Mouse (Mus musculus): ENCODE data around the gene Acly.
A peak's percentile ranks its signal among the peaks of the same experiment; 100 is the strongest.

Gene Acly

DNA sequence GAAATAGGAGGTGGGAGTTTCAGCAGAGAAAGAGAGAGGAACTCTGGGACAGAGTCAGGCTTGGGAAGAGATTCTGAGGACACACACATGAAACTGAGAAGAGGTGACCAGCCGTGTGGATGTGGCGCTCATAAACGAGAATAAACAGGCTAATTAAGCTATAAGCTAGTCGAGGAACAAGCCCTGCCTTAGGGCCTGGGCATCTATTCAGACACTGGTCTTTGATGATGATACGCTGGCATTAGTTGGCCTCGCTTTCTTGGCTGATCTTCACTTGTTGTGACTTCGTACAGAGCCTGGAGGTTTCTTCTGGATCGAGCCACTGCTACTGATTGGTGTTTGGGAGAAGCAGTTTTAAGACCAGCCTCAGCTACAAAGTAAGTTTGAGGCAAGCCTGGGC lies 21.8 kb downstream of the Acly start:
- no peak for DNase-seq (ENCODE audit: low read depth, low spot score)
- Histone ChIP-seq H3K36me3 (ENCODE audit: control insufficient read depth, insufficient read depth, low read length, poor library complexity, severe bottlenecking) (peaks cover 15% of the 10 kb centered on the region), H3K27me3 (ENCODE audit: control insufficient read depth, insufficient read depth, low read length, poor library complexity, severe bottlenecking) (no peaks in the 10 kb centered on the region)

DNA sequence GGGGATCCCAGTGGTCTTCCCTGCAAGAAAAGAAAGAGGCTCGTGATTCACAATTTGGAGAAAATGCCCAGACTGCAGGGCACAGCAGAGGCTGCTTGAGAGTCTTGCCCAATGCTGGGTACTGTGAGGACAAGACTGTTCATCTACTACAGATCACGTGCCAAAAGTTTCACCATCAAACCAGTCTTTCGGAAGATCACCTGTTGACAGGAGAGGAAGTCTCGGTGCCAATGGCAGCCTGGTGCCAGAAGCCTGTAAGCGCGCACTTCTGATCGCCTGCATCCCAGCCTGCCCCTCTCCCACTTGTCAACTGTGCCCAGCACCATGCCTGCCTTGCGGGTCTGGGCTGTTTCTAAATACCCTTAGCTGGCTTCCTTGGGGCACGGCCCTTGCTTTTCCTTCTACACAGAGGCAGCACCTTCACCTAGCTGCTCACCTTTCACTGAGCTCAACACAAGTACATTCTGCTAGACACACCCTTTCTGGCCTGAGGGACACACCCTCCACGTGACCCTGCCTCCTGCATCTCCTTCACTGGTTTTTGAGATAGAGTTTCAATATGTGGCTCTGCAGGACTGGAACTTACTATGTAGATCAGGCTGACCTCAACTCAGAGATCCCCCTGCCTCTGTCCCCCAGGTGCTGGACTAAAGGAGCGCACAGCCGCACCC lies 22.7 kb downstream of the Acly start:
- DNase-seq (ENCODE audit: low read depth, low spot score) = no peak
- H3K27me3 ChIP-seq (ENCODE audit: control insufficient read depth, insufficient read depth, low read length, poor library complexity, severe bottlenecking) = no peaks in the 10 kb centered on the region
- H3K36me3 ChIP-seq (ENCODE audit: control insufficient read depth, insufficient read depth, low read length, poor library complexity, severe bottlenecking) = peaks cover 15% of the 10 kb centered on the region

DNA sequence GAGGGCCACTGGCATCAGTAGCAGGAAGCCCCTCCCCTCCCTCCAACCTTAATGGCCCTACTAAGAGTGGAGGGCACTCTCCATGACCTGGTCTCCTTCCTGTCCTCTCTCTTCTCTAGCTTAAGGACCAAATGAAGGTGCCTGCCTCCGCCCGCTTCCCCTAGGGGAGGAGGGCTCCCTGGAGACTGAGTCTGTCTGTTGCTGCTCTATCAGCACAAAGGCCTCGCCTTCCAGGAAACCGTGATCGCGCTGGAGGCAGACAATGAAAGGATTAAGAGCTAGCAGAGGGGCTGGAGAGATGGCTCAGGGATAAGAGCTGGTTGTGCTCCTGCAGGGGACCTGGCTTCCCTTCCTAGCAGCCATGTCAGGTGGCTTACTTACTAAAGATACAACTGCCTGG lies 26.5 kb downstream of the Acly start:
- DNase-seq (ENCODE audit: low read depth, low spot score) = no peak
- no peaks in the 10 kb centered on the region for H3K27me3 ChIP-seq (ENCODE audit: control insufficient read depth, insufficient read depth, low read length, poor library complexity, severe bottlenecking)
- peaks cover 18% of the 10 kb centered on the region for H3K36me3 ChIP-seq (ENCODE audit: control insufficient read depth, insufficient read depth, low read length, poor library complexity, severe bottlenecking)

DNA sequence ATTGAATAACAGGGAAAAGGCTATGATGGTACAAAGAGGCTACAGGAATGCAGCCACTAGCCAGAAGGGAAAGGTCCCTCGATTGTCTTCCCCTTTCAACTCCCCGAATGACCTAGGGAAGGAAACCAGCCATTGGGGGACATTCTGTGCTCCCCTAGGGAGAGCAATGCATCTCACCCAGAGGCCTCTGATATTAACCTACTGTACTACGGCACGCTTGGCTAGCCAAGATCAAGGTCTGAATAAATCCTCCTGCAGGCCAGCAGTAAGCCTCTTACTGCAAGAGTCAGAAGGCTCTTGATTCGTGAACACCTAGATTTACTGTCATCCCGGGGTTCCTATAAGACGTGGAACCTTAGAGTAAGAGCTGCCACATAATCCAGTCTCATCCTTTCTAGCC lies 27.1 kb downstream of the Acly start:
- no peak for DNase-seq (ENCODE audit: low read depth, low spot score)
- Histone ChIP-seq H3K36me3 (ENCODE audit: control insufficient read depth, insufficient read depth, low read length, poor library complexity, severe bottlenecking) (peaks cover 15% of the 10 kb centered on the region), H3K27me3 (ENCODE audit: control insufficient read depth, insufficient read depth, low read length, poor library complexity, severe bottlenecking) (no peaks in the 10 kb centered on the region)

DNA sequence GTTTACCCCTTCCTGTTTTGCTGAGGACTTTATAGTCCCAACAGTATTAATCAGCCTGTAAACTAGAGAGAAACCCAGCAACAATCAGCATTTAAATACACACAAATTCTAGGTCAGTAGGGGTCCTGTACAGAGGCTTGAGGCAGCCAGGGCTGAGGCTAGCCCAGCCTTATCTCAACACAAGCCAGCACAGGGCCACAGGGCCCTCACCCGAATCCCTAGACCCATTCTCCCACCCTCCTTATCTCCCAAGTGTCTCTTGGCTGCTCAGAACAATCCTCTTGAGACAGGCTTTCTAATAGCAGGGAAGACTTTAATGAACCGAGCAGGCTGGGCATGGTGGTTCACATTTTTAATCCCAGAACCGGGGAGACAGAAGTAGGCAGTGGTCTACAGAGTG lies 27.6 kb downstream of the Acly start:
- DNase-seq (ENCODE audit: low read depth, low spot score) = no peak
- H3K36me3 ChIP-seq (ENCODE audit: control insufficient read depth, insufficient read depth, low read length, poor library complexity, severe bottlenecking) = peaks cover 16% of the 10 kb centered on the region
- no peaks in the 10 kb centered on the region for H3K27me3 ChIP-seq (ENCODE audit: control insufficient read depth, insufficient read depth, low read length, poor library complexity, severe bottlenecking)

DNA sequence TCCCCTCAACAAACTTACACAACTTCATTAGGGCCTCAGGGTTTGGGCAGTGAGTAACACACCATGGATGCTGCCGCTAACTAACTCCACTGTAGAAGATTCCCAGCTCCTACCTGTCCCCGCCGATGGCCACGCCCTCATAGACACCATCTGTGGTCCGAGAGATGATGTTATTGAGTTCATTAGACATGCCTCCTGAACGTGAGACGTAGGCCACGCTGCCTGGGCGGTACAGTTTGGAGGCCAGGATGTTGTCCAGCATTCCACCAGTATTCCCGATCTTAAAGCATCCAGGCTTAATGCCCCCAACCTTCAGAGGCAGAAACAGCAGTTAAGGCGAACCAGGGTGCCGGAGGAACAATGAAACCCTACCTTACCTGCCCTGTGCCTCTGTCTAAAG lies 34.0 kb downstream of the Acly start:
- H3K36me3 ChIP-seq (ENCODE audit: control insufficient read depth, insufficient read depth, low read length, poor library complexity, severe bottlenecking) = peaks cover 18% of the 10 kb centered on the region
- H3K27me3 ChIP-seq (ENCODE audit: control insufficient read depth, insufficient read depth, low read length, poor library complexity, severe bottlenecking) = no peaks in the 10 kb centered on the region
- DNase-seq (ENCODE audit: low read depth, low spot score) = no peak

DNA sequence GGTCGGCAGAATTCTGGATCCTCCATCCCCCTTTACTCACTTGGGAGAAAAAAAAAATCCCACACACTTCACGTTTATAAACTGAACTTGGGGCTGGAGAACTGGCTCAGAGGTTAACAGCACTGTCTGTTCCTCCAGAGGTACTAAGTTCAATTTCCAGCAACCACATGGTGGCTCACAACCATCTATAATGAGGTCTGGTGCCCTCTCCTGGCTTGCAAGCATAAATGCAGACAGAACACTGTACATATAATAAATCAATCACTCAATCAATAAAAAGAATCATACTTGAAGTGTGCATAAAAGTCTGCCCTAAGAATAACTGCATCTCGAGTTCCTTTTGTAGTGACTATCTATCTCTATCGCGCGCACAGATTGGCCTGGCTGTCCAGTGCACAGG lies 36.8 kb downstream of the Acly start:
- DNase-seq (ENCODE audit: low read depth, low spot score) = peak; percentile 50

DNA sequence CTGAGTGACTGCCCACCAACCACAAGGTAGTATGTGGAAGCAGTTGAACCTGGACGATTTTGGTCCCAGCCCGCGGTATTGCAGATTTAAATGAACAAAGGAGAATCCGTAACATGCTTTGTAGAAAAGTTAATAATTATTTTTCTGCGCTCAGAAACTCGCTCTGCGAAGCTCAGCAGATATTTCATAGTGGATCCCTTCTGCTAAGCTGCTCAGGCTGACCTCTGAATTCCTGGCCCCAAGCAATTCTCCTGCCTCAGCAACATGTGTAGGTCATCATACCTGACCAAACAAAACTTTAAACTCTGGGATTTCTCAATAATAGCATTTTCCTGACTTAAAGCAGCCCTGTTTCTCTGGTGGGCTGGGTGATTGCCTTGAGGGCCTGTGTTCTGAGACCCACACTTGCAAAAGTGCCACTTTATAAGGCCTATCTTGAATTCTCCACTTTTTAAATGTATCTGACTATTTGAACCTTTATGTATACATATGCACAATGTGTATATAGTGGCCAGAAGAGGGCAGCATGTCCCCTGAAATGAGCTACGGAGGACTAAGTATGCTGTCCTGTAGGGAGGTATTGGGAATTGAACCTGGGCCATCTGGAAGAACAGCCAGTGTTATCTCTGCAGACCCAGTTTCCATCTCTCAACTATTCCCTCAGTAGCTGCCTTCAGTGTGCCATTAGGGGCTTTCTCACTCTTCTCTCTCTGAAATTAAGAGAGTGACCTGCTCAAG lies 41.8 kb downstream of the Acly start:
- H3K36me3 ChIP-seq (ENCODE audit: control insufficient read depth, insufficient read depth, low read length, poor library complexity, severe bottlenecking) = peaks cover 19% of the 10 kb centered on the region
- H3K27me3 ChIP-seq (ENCODE audit: control insufficient read depth, insufficient read depth, low read length, poor library complexity, severe bottlenecking) = no peaks in the 10 kb centered on the region
- DNase-seq (ENCODE audit: low read depth, low spot score) = peak; percentile 81

More for the DNA sequence above, 36.8 kb downstream of the Acly start:
- no peaks in the 10 kb centered on the region for H3K27me3 ChIP-seq (ENCODE audit: control insufficient read depth, insufficient read depth, low read length, poor library complexity, severe bottlenecking)
- H3K36me3 ChIP-seq (ENCODE audit: control insufficient read depth, insufficient read depth, low read length, poor library complexity, severe bottlenecking) = peaks cover 16% of the 10 kb centered on the region

DNA sequence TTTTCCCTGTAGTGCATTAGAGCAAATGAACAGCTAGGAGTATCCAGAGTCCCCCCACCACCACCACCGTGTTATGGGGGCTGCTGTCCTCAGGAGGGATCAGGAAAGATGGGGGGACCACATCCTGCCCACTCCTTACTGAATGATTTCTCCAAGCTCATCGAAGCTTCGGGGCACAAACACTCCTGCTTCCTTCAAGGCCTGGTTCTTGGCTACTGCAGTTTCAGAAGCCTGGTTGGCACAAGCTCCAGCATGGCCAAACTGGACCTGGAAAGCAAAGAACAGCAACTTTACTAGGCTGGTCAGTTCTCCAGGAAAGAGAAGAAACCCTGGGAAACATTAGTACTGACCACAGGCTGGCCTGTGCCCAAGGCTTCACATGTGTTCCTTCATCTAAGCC lies 43.3 kb downstream of the Acly start:
- DNase-seq (ENCODE audit: low read depth, low spot score) = no peak
- peaks cover 22% of the 10 kb centered on the region for H3K36me3 ChIP-seq (ENCODE audit: control insufficient read depth, insufficient read depth, low read length, poor library complexity, severe bottlenecking)

DNA sequence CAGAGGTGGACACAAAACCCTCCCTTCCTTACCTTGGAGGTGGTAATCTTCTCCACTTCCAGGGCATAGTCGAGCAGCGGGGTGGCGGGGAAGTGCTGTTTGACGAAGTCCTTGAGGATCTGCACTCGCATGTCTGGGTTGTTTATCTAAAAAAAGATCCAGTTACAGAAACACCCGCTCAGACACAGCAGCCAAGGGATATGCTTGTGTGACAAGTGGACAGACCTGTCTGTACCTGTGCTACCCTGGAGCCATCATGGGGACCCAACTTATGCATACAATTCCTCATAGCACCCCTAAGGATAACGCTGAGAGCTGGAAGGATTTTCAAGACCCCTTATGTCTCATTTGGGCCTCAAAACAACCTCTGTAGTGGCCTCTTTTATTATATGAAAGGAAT lies 48.6 kb downstream of the Acly start:
- Histone ChIP-seq H3K27me3 (ENCODE audit: control insufficient read depth, insufficient read depth, low read length, poor library complexity, severe bottlenecking) (no peaks in the 10 kb centered on the region), H3K36me3 (ENCODE audit: control insufficient read depth, insufficient read depth, low read length, poor library complexity, severe bottlenecking) (peaks cover 15% of the 10 kb centered on the region)
- no peak for DNase-seq (ENCODE audit: low read depth, low spot score)

More for the DNA sequence above, 43.3 kb downstream of the Acly start:
- H3K27me3 ChIP-seq (ENCODE audit: control insufficient read depth, insufficient read depth, low read length, poor library complexity, severe bottlenecking) = no peaks in the 10 kb centered on the region

DNA sequence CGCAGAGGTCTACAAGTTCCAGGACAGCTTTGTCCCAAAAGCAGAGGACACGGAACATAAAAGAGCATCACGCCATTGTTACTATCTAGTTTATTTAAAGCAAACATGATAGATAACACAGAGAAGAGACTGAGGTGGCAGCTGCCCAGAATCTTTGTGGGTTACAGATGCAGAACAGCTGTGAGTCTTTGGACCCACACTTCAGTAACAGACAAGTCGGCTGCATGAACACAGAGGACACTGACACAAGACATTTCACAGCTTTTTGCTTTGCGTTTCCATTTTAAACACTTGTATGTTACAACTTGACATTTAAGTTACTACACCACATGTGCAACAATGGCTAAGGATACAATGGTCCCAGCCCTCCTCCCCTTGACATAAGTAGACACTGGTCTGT lies 51.5 kb downstream of the Acly start:
- no peak for DNase-seq (ENCODE audit: low read depth, low spot score)
- peaks cover 9% of the 10 kb centered on the region for H3K36me3 ChIP-seq (ENCODE audit: control insufficient read depth, insufficient read depth, low read length, poor library complexity, severe bottlenecking)
- H3K27me3 ChIP-seq (ENCODE audit: control insufficient read depth, insufficient read depth, low read length, poor library complexity, severe bottlenecking) = no peaks in the 10 kb centered on the region

DNA sequence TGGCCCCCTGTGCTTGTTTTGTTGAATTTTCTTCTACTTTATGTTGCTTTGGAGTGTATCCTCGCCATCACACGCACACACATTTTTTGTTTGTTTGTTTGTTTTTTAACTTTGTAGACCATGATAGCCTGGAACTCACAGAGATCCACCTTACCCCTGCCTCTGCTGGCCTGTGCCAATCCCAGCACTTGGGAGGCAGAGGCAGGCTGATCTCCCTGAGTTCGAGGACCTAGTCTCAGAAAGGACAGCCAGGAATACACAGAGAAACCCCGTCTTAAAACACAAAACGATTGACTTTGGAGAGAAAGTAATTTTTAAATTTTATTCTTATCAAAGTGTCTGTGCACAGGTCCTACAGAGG lies 54.9 kb downstream of the Acly start:
- H3K27me3 ChIP-seq (ENCODE audit: control insufficient read depth, insufficient read depth, low read length, poor library complexity, severe bottlenecking) = no peaks in the 10 kb centered on the region
- no peak for DNase-seq (ENCODE audit: low read depth, low spot score)
- H3K36me3 ChIP-seq (ENCODE audit: control insufficient read depth, insufficient read depth, low read length, poor library complexity, severe bottlenecking) = peaks cover 4% of the 10 kb centered on the region; the same call in 1 of the 2 replicates

DNA sequence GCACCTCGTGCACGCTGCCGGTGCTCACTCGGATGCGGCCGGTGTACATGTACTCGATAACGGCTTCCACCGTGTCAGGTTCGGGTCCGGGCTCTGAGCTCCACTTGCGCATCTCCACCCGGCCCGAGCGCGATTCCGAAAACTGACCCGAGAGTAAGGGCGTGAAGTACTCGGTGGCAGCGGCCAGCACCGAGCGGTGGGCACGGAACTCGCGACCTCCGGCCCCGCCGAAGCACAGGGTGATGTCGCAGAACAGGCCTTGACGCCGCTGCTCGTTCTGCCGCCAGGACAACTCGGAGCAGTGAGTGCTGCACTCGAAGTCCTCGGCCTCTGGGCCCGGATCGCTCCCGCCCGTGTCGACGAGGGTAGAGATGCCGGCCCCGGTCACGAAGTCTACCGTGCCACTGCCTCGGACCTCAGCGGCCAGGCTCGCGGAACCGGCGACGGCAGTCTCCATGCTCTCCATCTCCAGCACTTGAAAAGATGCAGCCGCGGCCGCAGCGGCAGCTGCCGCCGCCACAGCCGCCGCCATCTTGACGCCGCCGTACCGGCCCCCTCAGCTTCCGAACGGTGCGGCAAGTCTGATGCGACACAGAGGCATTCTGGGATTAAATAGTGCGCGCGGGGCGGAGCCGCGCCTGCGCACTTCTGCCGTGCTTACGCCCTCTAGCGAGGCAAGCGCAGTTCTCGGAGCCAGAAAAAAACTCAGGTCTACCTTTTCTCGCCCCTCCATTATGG lies 55.4 kb downstream of the Acly start, which contains the start of gene Klhl11:
TSS of gene Klhl11 (minus strand) at position 545 of the 738 bp plus-strand sequence.
- H3K36me3 ChIP-seq (ENCODE audit: control insufficient read depth, insufficient read depth, low read length, poor library complexity, severe bottlenecking) = 0 out of 2 replicates have a peak, but pooled peaks cover 2% of the 10 kb centered on the region
- no peaks in the 10 kb centered on the region for H3K27me3 ChIP-seq (ENCODE audit: control insufficient read depth, insufficient read depth, low read length, poor library complexity, severe bottlenecking)
- DNase-seq (ENCODE audit: low read depth, low spot score) = peak; percentile 96

DNA sequence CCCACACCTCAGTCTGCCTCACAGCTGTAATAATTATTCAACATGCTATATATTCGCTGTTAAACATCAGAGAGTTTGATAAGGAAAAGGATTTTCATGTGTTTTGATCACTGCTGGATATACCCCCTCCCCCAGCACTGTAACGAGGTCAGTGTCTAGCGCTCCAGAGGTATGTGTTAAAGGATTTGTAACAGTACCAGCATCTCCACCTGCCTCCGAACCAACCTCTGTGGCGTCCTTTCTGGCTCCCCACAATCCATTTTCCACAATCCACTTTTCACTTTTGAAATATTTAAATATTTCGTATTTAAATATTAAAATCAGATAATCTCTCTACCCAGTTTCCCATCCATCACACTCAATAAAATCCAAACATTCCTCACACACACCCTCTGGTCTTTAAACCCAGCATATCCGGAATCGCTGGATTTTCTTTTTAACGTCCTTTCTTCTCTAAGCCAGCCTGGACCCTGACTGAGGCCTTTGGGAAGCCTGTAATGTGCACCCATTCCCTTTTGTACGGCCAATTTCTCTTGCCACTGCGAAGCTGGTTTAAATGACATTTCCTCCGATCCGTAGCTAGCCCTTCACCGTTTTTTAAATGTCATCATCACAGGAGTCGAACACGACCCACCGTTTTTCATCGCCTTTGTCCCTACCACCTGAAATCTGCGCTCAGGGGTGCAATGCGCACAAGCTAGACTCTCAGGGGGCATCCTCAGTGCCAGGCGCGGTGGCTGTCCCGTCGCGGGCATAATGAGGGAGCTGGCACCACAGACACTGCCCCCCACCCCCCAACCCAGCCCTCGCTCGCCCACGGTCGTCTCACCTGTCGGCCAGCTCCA lies 56.2 kb downstream of the Acly start:
- Histone ChIP-seq H3K36me3 (ENCODE audit: control insufficient read depth, insufficient read depth, low read length, poor library complexity, severe bottlenecking) (no peaks in the 10 kb centered on the region), H3K27me3 (ENCODE audit: control insufficient read depth, insufficient read depth, low read length, poor library complexity, severe bottlenecking) (no peaks in the 10 kb centered on the region)
- DNase-seq (ENCODE audit: low read depth, low spot score) = no peak
